8 mouse cellular contexts compared by ENCODE assay signal in genomic region chr2:118975855-118976254, GRCm38 (mm10). TPM values are rescaled to one million over a fixed set of nuclear protein-coding genes. Genes with fewer than 3 reads are reported as not detected.
DNase-seq lines count a peak whose midpoint lies in the region; ATAC-seq and TF ChIP-seq lines count a peak whose summit lies in the region.

No protein-coding gene starts in this region.

- DNase-seq in heart, adult 8-10 months (ENCODE audit: low spot score) = peak; percentile 9
- DNase-seq in heart, adult 9 months (ENCODE audit: low spot score in 2 of 2) = no peak
- peak; percentile 31 for DNase-seq in hindbrain, postnatal 0 days (ENCODE audit: low spot score)
- no peak for DNase-seq in midbrain, embryonic 10.5 days (ENCODE audit: low spot score)
- DNase-seq in adrenal gland, postnatal 4 days (ENCODE audit: low spot score in 2 of 2) = no peak

- peak overlapping the region; percentile 48 for H3K9ac ChIP-seq in hindbrain, postnatal 0 days (replicated peaks; ENCODE audit: low read length)

- H3K36me3 ChIP-seq in C2C12 (ENCODE audit: control insufficient read depth, insufficient read depth) = no peaks in the 10 kb centered on the region
- no peaks in the 10 kb centered on the region for H3K36me3 ChIP-seq in hindbrain, postnatal 0 days (ENCODE audit: insufficient read depth, low read length)
- no peaks in the 10 kb centered on the region for H3K36me3 ChIP-seq in midbrain, embryonic 10.5 days

- H3K9me3 ChIP-seq in hindbrain, postnatal 0 days (ENCODE audit: low read length) = no peaks in the 10 kb centered on the region
- H3K9me3 ChIP-seq in midbrain, embryonic 10.5 days (replicated peaks) = no peaks in the 10 kb centered on the region

- H3ac ChIP-seq in C2C12 (ENCODE audit: control insufficient read depth, insufficient read length, low read depth) = peak overlapping the region; percentile 16

- TF ChIP-seq POLR2A in cortical plate, adult 2 months (IDR thresholded peaks at IDR 0.05; ENCODE audit: extremely low read depth, insufficient read depth, low read length) = no peak

- H3K79me3 ChIP-seq in C2C12 (ENCODE audit: low read depth) = no peaks in the 10 kb centered on the region

- no peak overlapping the region for H3K4me3 ChIP-seq in C2C12 (ENCODE audit: insufficient read depth, poor library complexity, severe bottlenecking)
- H3K4me3 ChIP-seq in cortical plate, adult 2 months (ENCODE audit: insufficient read depth, low read length) = peak overlapping the region; percentile 32
- peak overlapping the region; percentile 38 for H3K4me3 ChIP-seq in hindbrain, postnatal 0 days (ENCODE audit: low read length)
- H3K4me3 ChIP-seq in midbrain, embryonic 10.5 days = peak overlapping the region; percentile 70

- no peak for TF ChIP-seq CTCF in C2C12 (IDR thresholded peaks at IDR 0.05; ENCODE audit: control insufficient read depth, insufficient read depth, insufficient read length)
- TF ChIP-seq CTCF in cortical plate, adult 2 months (IDR thresholded peaks at IDR 0.05; ENCODE audit: extremely low read depth, insufficient read depth, low read length) = no peak
- no peak for TF ChIP-seq CTCF in hindbrain, postnatal 0 days (IDR thresholded peaks at IDR 0.05; ENCODE audit: low read depth)

- WGBS in hindbrain, postnatal 0 days = 2% methylated on average over 15 of the region's 15 CpGs
- 8% methylated on average over 15 of the region's 15 CpGs for WGBS in midbrain, embryonic 10.5 days

- no peak overlapping the region for H3K27ac ChIP-seq in cortical plate, adult 2 months (ENCODE audit: insufficient read depth, low read length)
- H3K27ac ChIP-seq in hindbrain, postnatal 0 days = peak overlapping the region; percentile 43; the same call in 1 of the 2 replicates
- peak overlapping the region; percentile 83 for H3K27ac ChIP-seq in midbrain, embryonic 10.5 days (replicated peaks)

- H3K79me2 ChIP-seq in C2C12 (ENCODE audit: control insufficient read depth, insufficient read depth) = no peaks in the 10 kb centered on the region

- peaks cover 2% of the 10 kb centered on the region for H3K4me1 ChIP-seq in cortical plate, adult 2 months (ENCODE audit: control insufficient read depth, insufficient read depth, low read length)
- H3K4me1 ChIP-seq in hindbrain, postnatal 0 days (ENCODE audit: insufficient read depth, low read length) = peaks cover 11% of the 10 kb centered on the region; the same call in 1 of the 2 replicates
- peaks cover 23% of the 10 kb centered on the region for H3K4me1 ChIP-seq in midbrain, embryonic 10.5 days

- peak; percentile 8 for ATAC-seq in hindbrain, postnatal 0 days
- no peak for ATAC-seq in megakaryocyte-erythroid progenitor cell, adult 5-6 weeks (replicated peaks; ENCODE audit: low FRiP score, low TSS enrichment, poor library complexity, severe bottlenecking)

- no peaks in the 10 kb centered on the region for H3K27me3 ChIP-seq in C2C12 (ENCODE audit: control insufficient read depth, insufficient read depth, insufficient read length)
- H3K27me3 ChIP-seq in hindbrain, postnatal 0 days (ENCODE audit: insufficient read depth, low read length) = peaks cover 21% of the 10 kb centered on the region; the same call in 1 of the 2 replicates
- H3K27me3 ChIP-seq in midbrain, embryonic 10.5 days (ENCODE audit: low read depth, poor library complexity, severe bottlenecking) = peaks cover 81% of the 10 kb centered on the region

- peak overlapping the region; percentile 66 for H3K4me2 ChIP-seq in hindbrain, postnatal 0 days (ENCODE audit: low read depth, low read length)

TF ChIP-seq in C2C12, 6 proteins besides CTCF, POLR2A, EP300 and RAD21:
- no peak for TF ChIP-seq USF1 (IDR thresholded peaks at IDR 0.05; ENCODE audit: low read depth)
- no peak for TF ChIP-seq MYOG (IDR thresholded peaks at IDR 0.05; ENCODE audit: control insufficient read depth, extremely low read depth, insufficient read length)
- no peak for TF ChIP-seq MAX (IDR thresholded peaks at IDR 0.05)
- TF ChIP-seq MYOD1 (IDR thresholded peaks at IDR 0.05; ENCODE audit: control insufficient read depth, insufficient read length, low read depth) = no peak
- no peak for TF ChIP-seq CEBPB (IDR thresholded peaks at IDR 0.05; ENCODE audit: low read depth)
- no peak for TF ChIP-seq FOSL1 (IDR thresholded peaks at IDR 0.05; ENCODE audit: insufficient read depth, low read length, poor library complexity, severe bottlenecking)

RNA-seq across cellular contexts. Expression of gene Chst14, which starts 49.6 kb away (rescaled TPM):
- 1 to 10 TPM; 5.7 to 9.2 (median 8.4) TPM for total RNA-seq in heart, adult 8-10 months (2022)
- 21.3 TPM for polyA plus RNA-seq in C2C12 (2012; fragmentation: generic; extraction: Trizol)
- polyA plus RNA-seq in cortical plate, adult 2 months (2012; rRNA removed) = 2.8 and 3.1 TPM in 2 replicates
- total RNA-seq in hindbrain, postnatal 0 days (2014; rRNA removed) = 6.2 and 8.5 TPM in 2 replicates
- 4.7 and 4.9 TPM in 2 replicates for polyA plus RNA-seq in hindbrain, postnatal 0 days (2015; fragmentation: Nextera tagmentation; extraction: Ambion mirVana)
- 14.5 and 17.2 TPM in 2 replicates for polyA plus RNA-seq in midbrain, embryonic 10.5 days (2016; fragmentation: Nextera tagmentation; extraction: Ambion mirVana)
- 2.2 and 3.6 TPM in 2 replicates for total RNA-seq in megakaryocyte-erythroid progenitor cell, adult 5-6 weeks (2014; fragmentation: Nextera tagmentation)
- 1.1 and 1.7 TPM in 2 replicates for total RNA-seq in megakaryocyte-erythroid progenitor cell, adult 5-6 weeks (2017)
- 10 to 100 TPM; 23.0 to 24.5 TPM for total RNA-seq in adrenal gland, postnatal 4 days (2021)

RNA-seq across cellular contexts. Expression of gene Ccdc32, which starts 53.3 kb away (rescaled TPM):
- 10 to 100 TPM in 3 of 4 experiments, 1 to 10 TPM in 1; 9.5 to 13.6 (median 11.9) TPM for total RNA-seq in heart, adult 8-10 months (2022)
- polyA plus RNA-seq in C2C12 (2012; fragmentation: generic; extraction: Trizol) = 9.3 TPM
- polyA plus RNA-seq in cortical plate, adult 2 months (2012; rRNA removed) = 44.3 and 45.1 TPM in 2 replicates
- total RNA-seq in hindbrain, postnatal 0 days (2014; rRNA removed) = 26.1 and 33.1 TPM in 2 replicates
- 47.7 and 47.9 TPM in 2 replicates for polyA plus RNA-seq in hindbrain, postnatal 0 days (2015; fragmentation: Nextera tagmentation; extraction: Ambion mirVana)
- polyA plus RNA-seq in midbrain, embryonic 10.5 days (2016; fragmentation: Nextera tagmentation; extraction: Ambion mirVana) = 21.9 and 22.4 TPM in 2 replicates
- total RNA-seq in megakaryocyte-erythroid progenitor cell, adult 5-6 weeks (2014; fragmentation: Nextera tagmentation) = 15.1 and 18.7 TPM in 2 replicates
- 16.6 and 18.7 TPM in 2 replicates for total RNA-seq in megakaryocyte-erythroid progenitor cell, adult 5-6 weeks (2017)
- 10 to 100 TPM; 20.0 to 20.2 TPM for total RNA-seq in adrenal gland, postnatal 4 days (2021)

RNA-seq across cellular contexts. Expression of gene Rpusd2, which starts 58.7 kb away (rescaled TPM):
- 1 to 10 TPM; 4.2 to 4.7 (median 4.5) TPM for total RNA-seq in heart, adult 8-10 months (2022)
- 4.2 TPM for polyA plus RNA-seq in C2C12 (2012; fragmentation: generic; extraction: Trizol)
- 4.8 and 4.9 TPM in 2 replicates for polyA plus RNA-seq in cortical plate, adult 2 months (2012; rRNA removed)
- 10.4 and 11.2 TPM in 2 replicates for total RNA-seq in hindbrain, postnatal 0 days (2014; rRNA removed)
- polyA plus RNA-seq in hindbrain, postnatal 0 days (2015; fragmentation: Nextera tagmentation; extraction: Ambion mirVana) = 3.3 and 4.5 TPM in 2 replicates
- polyA plus RNA-seq in midbrain, embryonic 10.5 days (2016; fragmentation: Nextera tagmentation; extraction: Ambion mirVana) = 7.0 and 7.9 TPM in 2 replicates
- total RNA-seq in megakaryocyte-erythroid progenitor cell, adult 5-6 weeks (2014; fragmentation: Nextera tagmentation) = 19.0 and 25.4 TPM in 2 replicates
- 20.1 and 23.0 TPM in 2 replicates for total RNA-seq in megakaryocyte-erythroid progenitor cell, adult 5-6 weeks (2017)
- total RNA-seq in adrenal gland, postnatal 4 days (2021) = 1 to 10 TPM; 8.6 to 8.7 TPM

Comparison
In these comparisons a context has a peak if more than half of its experiments do, and no peak if none do; other contexts are left out.
1. DNase-seq: peak in heart, adult 8-10 months (single experiment) and hindbrain, postnatal 0 days (single experiment); none in heart, adult 9 months (0 of 2), midbrain, embryonic 10.5 days (single experiment) and adrenal gland, postnatal 4 days (0 of 2).